Mouse (Mus musculus) B cell, adult 62 days (primary cell): ENCODE measurements around the gene Gm49394. TPM values are rescaled to one million over a fixed set of nuclear protein-coding genes. Genes with fewer than 3 reads are reported as not detected.

Experiments used
- total RNA-seq: library from RNA; stranded (reverse); gene quantifications from 4 replicates; pipeline ENCODE4 v1.2.4, GENCODE M21; 2023

The Gm49394 gene
- total RNA-seq: not detected in 4 replicates

GRCm38 (mm10) chr7:142669751-142670625, at the start of gene Gm49394:
Gene Gm49394, minus strand, starts transcription at chr7:142669942.

GRCm38 (mm10) chr7:142666659-142667058, 3.1 kb downstream of the Gm49394 start, which contains the start of gene Igf2:
Gene Igf2, minus strand, starts transcription at chr7:142666816.

Other genes with a start within 250 kb of the Gm49394 start
- gene Syt8, start 235.1 kb downstream of the Gm49394 start, total RNA-seq: not detected in 4 replicates
- 3.1 to 9.1 TPM (median 5.4 TPM) in 4 replicates for gene Tnni2, start 228.1 kb downstream of the Gm49394 start, total RNA-seq
- 752 to 815 TPM (median 786 TPM) in 4 replicates for gene Lsp1, start 209.1 kb downstream of the Gm49394 start, total RNA-seq
- gene Tnnt3, start 171.1 kb downstream of the Gm49394 start, total RNA-seq: 37.8 to 47.2 TPM (median 41.7 TPM) in 4 replicates
- gene Mrpl23, start 137.3 kb downstream of the Gm49394 start, total RNA-seq: 12.4 to 20.3 TPM (median 16.7 TPM) in 4 replicates
- not detected in 4 replicates for gene Igf2, start 3.1 kb downstream of the Gm49394 start, total RNA-seq
- not detected in 4 replicates for gene Ins2, start 73.4 kb upstream of the Gm49394 start, total RNA-seq